Mouse (Mus musculus): ENCODE measurements around the gene Kctd6.

GRCm38 (mm10) chr14:8220306-8220705 is 6.4 kb downstream of the Kctd6 start:
- TF ChIP-seq POLR2A (IDR thresholded peaks at IDR 0.05; ENCODE audit: low read depth, low read length) (no peak), CTCF (conservative IDR thresholded peaks at IDR 0.05; ENCODE audit: insufficient read depth, insufficient read length, low read depth, low read length) (peak; percentile 49)

Data from kidney, adult 2 months (tissue).